Mouse (Mus musculus) adrenal gland, postnatal 4 days (tissue): ENCODE data around the gene Bicral. TPM values are rescaled to one million over a fixed set of nuclear protein-coding genes. Genes with fewer than 3 reads are reported as not detected.
"Not testable (repeated sequence)": the region's sequence is repeated elsewhere in the genome, so short reads cannot be mapped to it uniquely, and the experiment has no call there.

Experiments used
- DNase-seq, 2 experiments: peaks; one replicate each; pipeline ENCODE4 v3.0.0; 2021 to 2022; ENCODE audit warnings: low spot score in 2 of 2, mixed read lengths in 2 of 2
- total RNA-seq, 2 experiments: library from RNA; stranded (reverse); gene quantifications; 2 replicates each; pipeline ENCODE4 v1.2.3; 2021

Gene Bicral
- total RNA-seq, 2 experiments from 2014 or later, result 21.6 to 24.8 TPM

DNA sequence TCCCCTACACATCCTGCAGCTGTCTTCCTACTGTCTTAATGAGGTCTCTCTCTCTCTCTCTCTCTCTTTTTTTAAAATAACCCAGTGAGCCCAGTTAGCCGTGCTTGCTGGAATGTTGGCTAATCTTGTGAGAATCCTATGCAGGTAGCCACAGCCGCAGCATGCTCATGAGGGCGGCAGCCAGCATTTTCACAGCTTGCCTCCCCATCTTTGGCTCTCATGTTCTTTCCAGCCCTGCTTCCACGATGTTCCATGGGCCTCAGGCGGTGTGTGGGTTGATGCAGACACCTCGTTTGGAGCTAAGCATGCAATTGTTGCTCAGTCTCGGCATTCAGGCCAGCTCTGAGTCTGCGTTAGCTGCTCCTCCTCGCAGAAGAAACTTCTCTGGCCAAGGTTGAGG lies 93.4 kb downstream of the Bicral start:
- not testable (repeated sequence) for DNase-seq

DNA sequence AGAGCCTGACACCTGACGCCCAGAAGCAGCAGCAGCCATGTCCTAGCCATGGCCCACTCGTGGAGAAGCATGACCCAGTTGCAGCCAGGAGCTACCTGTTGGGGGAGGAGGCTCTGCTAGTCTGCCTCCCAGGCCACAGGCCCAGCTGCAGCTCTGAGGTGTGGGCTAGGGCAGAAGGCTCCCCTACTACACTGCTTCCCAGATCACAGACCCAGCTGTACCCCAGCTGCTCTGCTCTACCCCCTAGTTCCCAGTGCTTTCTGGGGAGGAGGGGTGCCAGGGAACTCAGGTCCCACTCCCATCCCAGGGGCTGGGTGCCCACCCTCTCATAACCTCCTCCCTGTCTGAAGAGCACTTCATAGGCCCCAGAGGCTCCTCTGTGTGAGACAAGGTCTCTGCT lies 94.7 kb downstream of the Bicral start, which contains the start of gene Ptcra:
Gene Ptcra (minus strand): TSS at position 169 of the 400 bp plus-strand sequence.
- no peak for DNase-seq

DNA sequence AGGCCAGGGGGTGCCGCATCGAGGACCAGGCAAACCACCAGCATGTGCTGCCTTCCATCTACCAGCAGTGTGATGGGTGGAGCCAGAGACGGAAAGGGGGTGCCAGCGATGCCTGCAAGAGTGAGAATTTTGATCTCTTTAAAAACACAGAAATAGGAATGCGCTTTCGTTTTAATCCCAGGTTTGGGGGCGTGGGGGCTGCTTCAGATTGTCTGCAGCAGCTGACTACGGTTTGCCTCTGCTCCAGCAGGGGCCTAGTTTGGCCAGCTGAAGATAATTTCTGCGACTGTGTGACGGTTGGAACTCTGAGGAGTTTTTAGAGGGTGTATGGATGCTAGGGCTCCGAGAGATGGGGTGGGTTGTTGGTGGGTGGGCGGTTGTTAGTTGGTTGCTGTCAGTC lies 99.5 kb downstream of the Bicral start:
- no peak for DNase-seq

DNA sequence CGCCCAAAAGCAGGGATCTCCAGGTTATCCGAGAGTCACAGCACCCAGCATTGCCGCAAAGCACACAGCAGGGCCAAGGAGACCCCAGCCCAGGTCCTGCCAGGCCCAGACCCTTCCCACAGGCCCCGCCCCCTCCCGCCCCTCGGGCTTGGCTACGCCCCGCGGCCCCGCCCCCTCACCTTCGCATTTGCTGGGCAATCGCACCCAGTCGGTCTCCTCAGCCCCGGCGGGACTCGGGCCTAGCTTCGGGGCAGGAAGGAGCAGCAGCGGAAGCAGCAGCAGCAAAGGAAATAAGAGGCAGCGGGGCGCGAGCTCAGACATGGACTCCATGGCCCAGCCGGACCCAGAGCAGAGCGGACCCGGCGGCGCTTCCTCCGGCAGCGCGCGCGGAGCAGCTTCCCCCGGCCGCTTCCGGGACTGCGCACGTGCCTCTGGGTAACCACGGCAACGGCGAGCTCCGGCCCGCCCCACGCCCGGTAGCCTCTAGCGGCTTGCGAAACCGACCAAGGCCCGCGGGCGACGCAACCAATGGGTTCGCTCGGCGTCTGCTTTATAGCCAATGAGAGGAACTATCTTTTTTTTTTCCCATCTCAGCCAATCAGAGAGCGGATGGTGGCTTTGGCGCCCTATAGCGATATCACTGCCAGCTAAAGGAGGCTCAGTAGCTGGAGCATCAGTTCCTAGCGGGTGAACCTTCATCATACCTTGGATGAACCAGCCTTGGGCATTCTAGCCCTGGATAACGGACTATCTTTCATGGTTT lies 106.3 kb downstream of the Bicral start, which contains the start of gene Cnpy3:
Gene Cnpy3 (minus strand): TSS at position 421 of the 763 bp plus-strand sequence.
- DNase-seq, result peak; percentile 92 to 96

DNA sequence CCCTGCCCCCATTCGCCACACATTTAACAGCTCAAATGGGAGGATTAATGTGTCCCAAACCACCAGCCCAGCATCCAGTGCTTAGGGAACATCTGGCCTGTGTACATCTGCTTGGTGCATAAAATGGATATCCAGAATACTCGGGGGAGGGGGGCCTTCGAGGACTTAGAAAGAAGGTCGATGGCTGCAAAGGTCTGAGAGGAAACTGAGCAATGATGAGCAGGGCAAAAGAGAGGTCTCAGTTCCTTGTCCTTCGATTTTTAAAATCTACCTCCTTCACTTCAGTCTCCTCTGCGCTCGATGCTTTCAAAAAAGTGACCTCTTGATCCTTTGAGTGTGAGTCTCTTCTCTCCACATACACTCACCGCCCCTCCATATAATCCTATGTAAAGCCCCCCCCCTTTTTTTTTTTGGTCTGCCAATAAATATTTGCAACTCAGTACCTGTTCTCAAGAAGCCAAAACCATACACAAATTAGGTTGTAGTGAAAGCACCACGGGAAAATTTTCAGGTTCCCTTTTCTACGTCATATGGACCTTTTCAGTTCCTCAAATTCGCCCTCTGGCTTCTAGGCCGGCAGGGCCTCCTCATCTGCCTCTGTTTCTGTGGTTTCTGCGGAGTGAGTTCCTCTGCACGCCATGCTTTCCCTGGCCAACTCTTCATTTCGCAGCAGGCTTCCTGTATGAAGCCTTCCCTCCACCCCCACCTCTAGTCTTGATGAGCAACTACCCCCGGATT lies 107.1 kb downstream of the Bicral start:
- peak; percentile 15 to 40 for DNase-seq

DNA sequence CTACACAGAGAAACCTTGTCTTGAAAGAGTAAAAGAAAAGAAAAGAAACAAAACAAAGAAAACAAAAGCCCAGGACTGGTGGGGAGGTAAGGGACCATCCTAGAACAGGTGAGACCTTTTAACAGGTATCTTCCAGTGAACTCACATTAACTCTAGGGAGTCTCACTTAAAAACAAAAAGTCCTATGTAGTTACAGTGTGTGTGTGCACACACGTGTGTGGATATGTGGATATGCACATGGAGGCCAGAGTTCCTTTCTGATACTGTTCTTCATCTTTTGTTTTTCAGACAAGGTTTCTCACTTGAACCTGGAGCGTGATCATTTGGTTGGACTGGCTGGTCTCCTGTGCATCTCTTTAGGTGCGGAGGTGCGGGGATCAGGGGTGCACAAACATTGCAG lies 107.7 kb downstream of the Bicral start:
- no peak for DNase-seq

DNA sequence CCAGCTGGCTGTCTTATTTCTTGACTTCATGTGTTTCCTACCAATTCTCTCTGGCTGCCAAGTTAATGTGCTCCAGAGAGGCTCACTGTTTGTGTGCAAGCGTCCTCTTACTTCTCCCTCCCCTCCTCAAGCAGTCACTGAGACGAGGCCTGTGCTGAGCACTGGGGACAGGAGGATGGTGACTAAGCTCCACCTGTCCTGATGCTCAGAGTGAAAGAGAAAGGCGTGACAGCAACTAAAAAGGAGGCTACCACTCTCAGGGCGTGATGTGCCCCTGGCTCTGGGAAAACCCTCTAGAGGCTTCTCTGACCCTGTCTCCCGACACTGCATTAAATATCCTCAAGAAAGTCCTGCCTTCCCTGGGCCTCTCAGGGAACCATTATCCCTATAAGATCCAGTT lies 109.0 kb downstream of the Bicral start:
- no peak for DNase-seq

Other genes with a start within 250 kb of the Bicral start
- 10 to 100 TPM; 42.2 to 54.1 TPM for gene Ptk7, start 229.0 kb downstream of the Bicral start, total RNA-seq
- gene Klc4, start 212.5 kb downstream of the Bicral start, total RNA-seq, result 10 to 100 TPM; 33.5 to 34.3 TPM
- 100 to 1,000 TPM; 109 to 135 TPM for gene Mrpl2, start 212.3 kb downstream of the Bicral start, total RNA-seq
- 10 to 100 TPM; 88.3 to 97.5 TPM for gene Cul7, start 208.1 kb downstream of the Bicral start, total RNA-seq
- 10 to 100 TPM; 25.2 to 26.9 TPM for gene Rrp36, start 184.1 kb downstream of the Bicral start, total RNA-seq
- 10 to 100 TPM; 83.2 to 87.1 TPM for gene Mea1, start 179.7 kb downstream of the Bicral start, total RNA-seq
- gene Klhdc3, start 177.6 kb downstream of the Bicral start, total RNA-seq, result 100 to 1,000 TPM; 102 to 107 TPM
- 10 to 100 TPM; 57.7 to 60.1 TPM for gene Ppp2r5d, start 153.4 kb downstream of the Bicral start, total RNA-seq
- gene Pex6, start 147.0 kb downstream of the Bicral start, total RNA-seq, result 10 to 100 TPM; 49.1 to 49.4 TPM
- 10 to 100 TPM in 1 of 2 experiments, 1 to 10 TPM in 1; 1.8 to 15.4 TPM for gene Gnmt, start 129.3 kb downstream of the Bicral start, total RNA-seq
- gene Cnpy3, start 106.3 kb downstream of the Bicral start, total RNA-seq, result 10 to 100 TPM; 61.5 to 63.3 TPM
- gene Ptcra, start 94.8 kb downstream of the Bicral start, total RNA-seq, result under 1 TPM in 1 of 2 experiments, not detected in 1; 0.22 TPM
- 10 to 100 TPM; 53.0 to 73.7 TPM for gene 2310039H08Rik, start 85.8 kb downstream of the Bicral start, total RNA-seq
- 100 to 1,000 TPM in 1 of 2 experiments, 10 to 100 TPM in 1; 85.7 to 101 TPM for gene Rpl7l1, start 75.8 kb downstream of the Bicral start, total RNA-seq
- 10 to 100 TPM; 26.1 to 27.4 TPM for gene Tbcc, start 32.2 kb upstream of the Bicral start, total RNA-seq
- gene Prph2, start 52.0 kb upstream of the Bicral start, total RNA-seq, result not detected
- 10 to 100 TPM; 73.2 to 75.1 TPM for gene Ubr2, start 152.1 kb upstream of the Bicral start, total RNA-seq